Mouse (Mus musculus) cerebellum, adult 2 months (tissue): ENCODE results near the gene Nub1.

Experiments
- CTCF ChIP-seq: fragments of 200-500 bp; IDR thresholded peaks from 2 replicates; pipeline ENCODE4 v1.5.1; 2011; ENCODE audit warnings: low read depth, mild to moderate bottlenecking, control low read depth, low read length, moderate library complexity, borderline replicate concordance; ENCODE audit not compliant: insufficient read depth
- POLR2A ChIP-seq: fragments of 200-500 bp; IDR thresholded peaks from 2 replicates; pipeline ENCODE4 v1.6.1; 2011; ENCODE audit warnings: low read length, control low read depth, borderline replicate concordance; ENCODE audit not compliant: insufficient read depth

DNA sequence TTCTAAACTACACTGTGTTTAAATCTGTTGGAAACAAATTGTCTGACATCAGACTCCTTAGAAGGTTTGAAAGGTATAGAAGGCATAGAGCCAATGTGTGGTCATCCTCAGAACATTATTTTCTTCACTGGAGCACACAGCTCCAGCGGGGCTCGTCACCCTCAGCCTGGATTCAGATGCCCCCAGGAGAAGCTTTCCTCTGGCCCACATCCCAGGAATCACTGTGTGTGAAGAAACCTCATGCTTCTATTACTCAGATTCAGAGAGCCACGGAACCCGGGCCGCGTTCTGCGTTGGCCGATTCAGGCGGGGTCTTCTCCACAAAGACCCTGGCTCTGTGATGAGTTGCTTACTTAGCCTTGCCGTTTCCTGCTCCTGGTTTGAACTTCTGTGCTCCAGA is 58.6 kb downstream of the Nub1 start:
- TF ChIP-seq CTCF (no peak), POLR2A (no peak)
